Mouse (Mus musculus) ES-E14 (cell line): ENCODE results near the gene Rcbtb2.

ENCODE experiments used
- CHD2 ChIP-seq: IDR thresholded peaks from 2 replicates; pipeline ENCODE4 v1.6.1; 2014; ENCODE audit warnings: mild to moderate bottlenecking, low read depth, low read length, inconsistent platforms
- HCFC1 ChIP-seq: IDR thresholded peaks from 2 replicates; pipeline ENCODE4 v1.6.1; 2012; ENCODE audit warnings: low read length, inconsistent platforms, borderline replicate concordance; ENCODE audit not compliant: insufficient read depth
- ZC3H11A ChIP-seq: IDR thresholded peaks from 2 replicates; pipeline ENCODE4 v1.6.1; 2012; ENCODE audit warnings: low read depth, mild to moderate bottlenecking, inconsistent platforms, low read length, borderline replicate concordance

GRCm38 (mm10) chr14:73254412-73254811 lies 131.6 kb downstream of the Rcbtb2 start:
- no peak for TF ChIP-seq ZC3H11A
- no peak for TF ChIP-seq CHD2
- no peak for TF ChIP-seq HCFC1
